Mouse (Mus musculus) erythroblast, embryonic 14.5 days (primary cell): ENCODE data around the gene Nrp2. TPM values are rescaled to one million over a fixed set of nuclear protein-coding genes. Genes with fewer than 3 reads are reported as not detected.

ENCODE experiments used
- H3K27me3 ChIP-seq: 2 replicates; pipeline ENCODE4 v1.6.1; 2012; ENCODE audit warnings: inconsistent platforms; ENCODE audit not compliant: control insufficient read depth
- H3K36me3 ChIP-seq: 2 replicates; pipeline ENCODE4 v1.6.1; 2012; ENCODE audit warnings: mild to moderate bottlenecking, inconsistent platforms; ENCODE audit not compliant: control insufficient read depth
- H3K4me1 ChIP-seq: 2 replicates; pipeline ENCODE4 v1.6.1; 2012; ENCODE audit warnings: inconsistent platforms; ENCODE audit not compliant: control insufficient read depth
- H3K4me3 ChIP-seq: replicated peaks from 2 replicates; pipeline ENCODE3; 2012; ENCODE audit warnings: moderate library complexity, mild to moderate bottlenecking, inconsistent platforms
- H3K9me3 ChIP-seq: 2 replicates; pipeline ENCODE4 v1.6.1; 2012; ENCODE audit warnings: low read length, inconsistent platforms, mixed read lengths; ENCODE audit not compliant: control insufficient read depth
- GATA1 ChIP-seq: IDR thresholded peaks from 2 replicates; pipeline ENCODE4 v1.6.1; 2012; ENCODE audit warnings: low read length, inconsistent platforms, mixed read lengths
- TAL1 ChIP-seq: IDR thresholded peaks from 3 replicates; pipeline ENCODE4 v1.6.1; 2012; ENCODE audit warnings: low read length, inconsistent platforms, mixed read lengths
- polyA plus RNA-seq: library from polyadenylated mRNA; stranded (reverse); fragments of >175 nt; gene quantifications from 2 replicates; pipeline ENCODE4 v1.2.3, GENCODE M21; 2012

Gene Nrp2
- polyA plus RNA-seq, 1 experiment = 0.01 TPM

- H3K9me3 ChIP-seq = no peaks in the 10 kb centered on the region
- TF ChIP-seq TAL1 (no peak), GATA1 (no peak)
- no peak overlapping the region for H3K4me3 ChIP-seq
- H3K4me1 ChIP-seq = no peaks in the 10 kb centered on the region
- H3K27me3 ChIP-seq = no peaks in the 10 kb centered on the region
- H3K36me3 ChIP-seq = no peaks in the 10 kb centered on the region
These were observed 49.7 kb downstream of the Nrp2 start for GRCm38 (mm10) chr1:62752661-62753333.

GRCm38 (mm10) chr1:62754066-62754835 lies 51.2 kb downstream of the Nrp2 start:
- no peaks in the 10 kb centered on the region for H3K36me3 ChIP-seq
- H3K4me3 ChIP-seq = no peak overlapping the region
- H3K4me1 ChIP-seq = no peaks in the 10 kb centered on the region
- H3K9me3 ChIP-seq = no peaks in the 10 kb centered on the region
- H3K27me3 ChIP-seq = no peaks in the 10 kb centered on the region
- no peak for TF ChIP-seq TAL1
- TF ChIP-seq GATA1 = no peak

- no peaks in the 10 kb centered on the region for H3K27me3 ChIP-seq
- TF ChIP-seq TAL1 (no peak), GATA1 (no peak)
These were observed 57.0 kb downstream of the Nrp2 start for GRCm38 (mm10) chr1:62760086-62760485.

GRCm38 (mm10) chr1:62760565-62760964 lies 57.5 kb downstream of the Nrp2 start:
- no peak for TF ChIP-seq TAL1
- no peak for TF ChIP-seq GATA1

More at GRCm38 (mm10) chr1:62760086-62760485, 57.0 kb downstream of the Nrp2 start:
- H3K36me3 ChIP-seq = no peaks in the 10 kb centered on the region
- no peaks in the 10 kb centered on the region for H3K4me1 ChIP-seq
- H3K9me3 ChIP-seq = no peaks in the 10 kb centered on the region
- H3K4me3 ChIP-seq = no peak overlapping the region

GRCm38 (mm10) chr1:62763779-62764178 lies 60.7 kb downstream of the Nrp2 start:
- H3K36me3 ChIP-seq = no peaks in the 10 kb centered on the region
- no peaks in the 10 kb centered on the region for H3K27me3 ChIP-seq
- H3K9me3 ChIP-seq = no peaks in the 10 kb centered on the region
- no peaks in the 10 kb centered on the region for H3K4me1 ChIP-seq
- TF ChIP-seq TAL1 (no peak), GATA1 (no peak)
- no peak overlapping the region for H3K4me3 ChIP-seq

More at GRCm38 (mm10) chr1:62760565-62760964, 57.5 kb downstream of the Nrp2 start:
- Histone ChIP-seq H3K4me3 (no peak overlapping the region), H3K9me3 (no peaks in the 10 kb centered on the region), H3K27me3 (no peaks in the 10 kb centered on the region), H3K36me3 (no peaks in the 10 kb centered on the region), H3K4me1 (no peaks in the 10 kb centered on the region)

- no peaks in the 10 kb centered on the region for H3K4me1 ChIP-seq
- TF ChIP-seq TAL1 = no peak
- TF ChIP-seq GATA1 = no peak
- no peaks in the 10 kb centered on the region for H3K36me3 ChIP-seq
- H3K9me3 ChIP-seq = no peaks in the 10 kb centered on the region
- H3K4me3 ChIP-seq = no peak overlapping the region
- no peaks in the 10 kb centered on the region for H3K27me3 ChIP-seq
These were observed 62.1 kb downstream of the Nrp2 start for GRCm38 (mm10) chr1:62765171-62765570.

GRCm38 (mm10) chr1:62766766-62767165 lies 63.7 kb downstream of the Nrp2 start:
- no peaks in the 10 kb centered on the region for H3K36me3 ChIP-seq
- no peaks in the 10 kb centered on the region for H3K4me1 ChIP-seq
- no peaks in the 10 kb centered on the region for H3K27me3 ChIP-seq
- no peaks in the 10 kb centered on the region for H3K9me3 ChIP-seq
- H3K4me3 ChIP-seq = no peak overlapping the region
- TF ChIP-seq GATA1 (no peak), TAL1 (no peak)

- Histone ChIP-seq H3K4me3 (no peak overlapping the region), H3K4me1 (peaks cover 4% of the 10 kb centered on the region), H3K27me3 (no peaks in the 10 kb centered on the region)
These were observed 64.5 kb downstream of the Nrp2 start for GRCm38 (mm10) chr1:62767611-62768010.

GRCm38 (mm10) chr1:62770576-62770975 lies 67.5 kb downstream of the Nrp2 start:
- Histone ChIP-seq H3K36me3 (no peaks in the 10 kb centered on the region), H3K27me3 (no peaks in the 10 kb centered on the region), H3K4me3 (no peak overlapping the region), H3K4me1 (peaks cover 18% of the 10 kb centered on the region), H3K9me3 (no peaks in the 10 kb centered on the region)
- TF ChIP-seq TAL1 (no peak), GATA1 (no peak)

More at GRCm38 (mm10) chr1:62767611-62768010, 64.5 kb downstream of the Nrp2 start:
- TF ChIP-seq TAL1 (no peak), GATA1 (no peak)
- H3K9me3 ChIP-seq = no peaks in the 10 kb centered on the region
- H3K36me3 ChIP-seq = no peaks in the 10 kb centered on the region

- Histone ChIP-seq H3K4me3 (no peak overlapping the region), H3K9me3 (no peaks in the 10 kb centered on the region), H3K36me3 (no peaks in the 10 kb centered on the region), H3K27me3 (no peaks in the 10 kb centered on the region), H3K4me1 (peaks cover 18% of the 10 kb centered on the region)
- TF ChIP-seq GATA1 (no peak), TAL1 (no peak)
These were observed 69.3 kb downstream of the Nrp2 start for GRCm38 (mm10) chr1:62772391-62772790.
